ENCODE assay signal across 13 mouse cellular contexts in the genomic region with DNA sequence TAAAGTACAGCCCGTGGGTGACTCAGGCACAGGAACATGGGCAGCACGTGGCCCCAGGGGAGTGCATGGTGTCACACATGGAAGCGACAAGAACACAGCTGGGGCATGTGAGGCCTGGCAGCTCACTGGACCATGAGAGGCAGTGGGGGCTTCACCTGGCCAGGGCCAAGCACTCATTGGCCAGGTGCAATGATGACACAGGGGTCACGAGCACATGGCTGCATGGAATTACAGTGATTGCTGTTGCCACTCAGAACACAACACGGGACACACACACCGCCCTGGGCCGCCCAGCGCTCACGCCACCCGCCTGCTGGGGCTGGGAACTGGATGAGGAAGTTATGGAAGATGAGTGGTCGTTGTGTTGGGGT. TPM values are rescaled to one million over a fixed set of nuclear protein-coding genes. Genes with fewer than 3 reads are reported as not detected.
A peak's percentile ranks its signal among the peaks of the same experiment; 100 is the strongest.
DNase-seq lines count a peak whose midpoint lies in the region; ATAC-seq and TF ChIP-seq lines count a peak whose summit lies in the region.
"Had no signal": no experiment of that assay in that cellular context is flagged by ENCODE, and none has a peak within 500 bp of the region (broad histone marks: within the 10 kb centered on the region; RNA-seq: fewer than 3 reads in every experiment).

No protein-coding gene starts in this region.

- WGBS in forebrain, postnatal 0 days: 92% methylated on average over 11 of the region's 11 CpGs
- WGBS in forebrain, embryonic 11.5 days: 89% methylated on average over 11 of the region's 11 CpGs

- H3K9me3 ChIP-seq in forebrain, postnatal 0 days (ENCODE audit: low read length): no peaks in the 10 kb centered on the region
- no peaks in the 10 kb centered on the region for H3K9me3 ChIP-seq in forebrain, embryonic 11.5 days (ENCODE audit: control insufficient read depth, low read length)
- H3K9me3 ChIP-seq: limb, embryonic 13.5 days; midbrain, embryonic 12.5 days had no signal

- DNase-seq in forebrain, postnatal 0 days: no peak
- no peak for DNase-seq in forebrain, embryonic 11.5 days (ENCODE audit: low spot score)
- DNase-seq in kidney, postnatal 10 days: peak; percentile 27
- no peak for DNase-seq in kidney, adult 18-20 months
- DNase-seq in B cell, adult 2 months: peak; percentile 78 to 83
- no peak for DNase-seq in thymus, postnatal 36 days
- no peak for DNase-seq in MN1 (ENCODE audit: low spot score)
- DNase-seq: heart, postnatal 14 days; layer of hippocampus, adult 9-11 months had no signal

- ATAC-seq in forebrain, postnatal 0 days: 0 out of 2 replicates have a peak, but pooled peaks have one; percentile 5
- ATAC-seq in forebrain, embryonic 11.5 days (replicated peaks; ENCODE audit: low FRiP score): no peak
- 0 out of 2 replicates have a peak, but pooled peaks have one; percentile 12 for ATAC-seq in granulocyte monocyte progenitor cell, adult 5-6 weeks (replicated peaks; ENCODE audit: poor library complexity, severe bottlenecking)
- ATAC-seq: forebrain, embryonic 16.5 days had no signal

- TF ChIP-seq CTCF in forebrain, postnatal 0 days (IDR thresholded peaks at IDR 0.05; ENCODE audit: low read depth): no peak

- H3K36me3 ChIP-seq in forebrain, postnatal 0 days (ENCODE audit: insufficient read depth): peaks cover 41% of the 10 kb centered on the region
- H3K36me3 ChIP-seq in forebrain, embryonic 11.5 days (ENCODE audit: control insufficient read depth, insufficient read depth, low read length): peaks cover 2% of the 10 kb centered on the region; the same call in 1 of the 2 replicates

- H3K27ac ChIP-seq in forebrain, postnatal 0 days (ENCODE audit: low read depth, low read length): no peak overlapping the region
- no peak overlapping the region for H3K27ac ChIP-seq in forebrain, embryonic 11.5 days (ENCODE audit: low read depth, low read length)
- H3K27ac ChIP-seq: limb, embryonic 13.5 days; midbrain, embryonic 12.5 days had no signal

- no peak overlapping the region for H3K4me3 ChIP-seq in forebrain, postnatal 0 days (ENCODE audit: low read depth, low read length)
- H3K4me3 ChIP-seq in forebrain, embryonic 11.5 days (ENCODE audit: low read depth, low read length): no peak overlapping the region
- H3K4me3 ChIP-seq: limb, embryonic 13.5 days; midbrain, embryonic 12.5 days had no signal

- no peaks in the 10 kb centered on the region for H3K4me1 ChIP-seq in forebrain, postnatal 0 days (ENCODE audit: insufficient read depth)
- no peaks in the 10 kb centered on the region for H3K4me1 ChIP-seq in forebrain, embryonic 11.5 days (replicated peaks; ENCODE audit: control insufficient read depth, insufficient read depth, low read length)
- H3K4me1 ChIP-seq: midbrain, embryonic 12.5 days had no signal

- no peaks in the 10 kb centered on the region for H3K27me3 ChIP-seq in forebrain, postnatal 0 days (ENCODE audit: insufficient read depth, low read length)
- no peaks in the 10 kb centered on the region for H3K27me3 ChIP-seq in forebrain, embryonic 11.5 days (ENCODE audit: control insufficient read depth, insufficient read depth, low read length)
- H3K27me3 ChIP-seq: limb, embryonic 13.5 days; midbrain, embryonic 12.5 days had no signal

- H3K9ac ChIP-seq in forebrain, postnatal 0 days: no peak overlapping the region
- no peak overlapping the region for H3K9ac ChIP-seq in forebrain, embryonic 11.5 days (ENCODE audit: low read length)
- H3K9ac ChIP-seq: limb, embryonic 13.5 days; midbrain, embryonic 12.5 days had no signal

- H3K4me2 ChIP-seq in forebrain, postnatal 0 days (ENCODE audit: low read depth): no peak overlapping the region
- no peak overlapping the region for H3K4me2 ChIP-seq in forebrain, embryonic 11.5 days (ENCODE audit: low read depth, low read length, severe bottlenecking)
- H3K4me2 ChIP-seq: limb, embryonic 13.5 days; midbrain, embryonic 12.5 days had no signal

RNA-seq across cellular contexts. Expression of gene Slc41a3, which starts 56.5 kb away (rescaled TPM):
- 4.7 and 7.9 TPM in 2 replicates for total RNA-seq in forebrain, postnatal 0 days (2014; rRNA removed)
- polyA plus RNA-seq in forebrain, postnatal 0 days (2015; fragmentation: Nextera tagmentation; extraction: Ambion mirVana): 5.1 and 9.4 TPM in 2 replicates
- polyA plus RNA-seq in forebrain, embryonic 11.5 days (2014; fragmentation: Nextera tagmentation; extraction: Ambion mirVana): 2.2 and 2.4 TPM in 2 replicates
- 2.9 and 5.5 TPM in 2 replicates for total RNA-seq in granulocyte monocyte progenitor cell, adult 5-6 weeks (2014; fragmentation: Nextera tagmentation)
- 1.9 and 2.3 TPM in 2 replicates for total RNA-seq in granulocyte monocyte progenitor cell, adult 5-6 weeks (2017)

Comparison
In these comparisons a context has a peak if more than half of its experiments do, and no peak if none do; other contexts are left out.
1. DNase-seq: peak in kidney, postnatal 10 days (single experiment) and B cell, adult 2 months (2 of 2); none in forebrain, postnatal 0 days (single experiment), forebrain, embryonic 11.5 days (single experiment), kidney, adult 18-20 months (single experiment), thymus, postnatal 36 days (0 of 2) and MN1 (single experiment).